Mouse (Mus musculus): ENCODE data around the gene 1700029H14Rik. TPM values are rescaled to one million over a fixed set of nuclear protein-coding genes. Genes with fewer than 3 reads are reported as not detected.
A peak's percentile ranks its signal among the peaks of the same experiment; 100 is the strongest.

1700029H14Rik gene
- polyA plus RNA-seq, 1 experiment: not detected

- TF ChIP-seq POLR2A (IDR thresholded peaks at IDR 0.05; ENCODE audit: borderline replicate concordance, low read depth, low read length) (no peak), CTCF (IDR thresholded peaks at IDR 0.05; ENCODE audit: low read depth, low read length) (no peak)
- H3K27ac ChIP-seq (ENCODE audit: insufficient read depth, low read depth, low read length): peak overlapping the region; percentile 62
- H3K4me1 ChIP-seq (ENCODE audit: control insufficient read depth, insufficient read depth, low read length): peaks cover 24% of the 10 kb centered on the region
- H3K4me3 ChIP-seq (ENCODE audit: insufficient read depth, low read length): no peak overlapping the region
Observed at GRCm38 (mm10) chr8:13530941-13531340, 31.3 kb downstream of the 1700029H14Rik start.

- TF ChIP-seq POLR2A (IDR thresholded peaks at IDR 0.05; ENCODE audit: borderline replicate concordance, low read depth, low read length) (no peak), CTCF (IDR thresholded peaks at IDR 0.05; ENCODE audit: low read depth, low read length) (no peak)
- H3K4me3 ChIP-seq (ENCODE audit: insufficient read depth, low read length): no peak overlapping the region
- peak overlapping the region; percentile 62 for H3K27ac ChIP-seq (ENCODE audit: insufficient read depth, low read depth, low read length)
- peaks cover 24% of the 10 kb centered on the region for H3K4me1 ChIP-seq (ENCODE audit: control insufficient read depth, insufficient read depth, low read length)
Observed at GRCm38 (mm10) chr8:13530401-13530800, 31.9 kb downstream of the 1700029H14Rik start.

GRCm38 (mm10) chr8:13529891-13530316 lies 32.4 kb downstream of the 1700029H14Rik start:
- Histone ChIP-seq H3K4me1 (ENCODE audit: control insufficient read depth, insufficient read depth, low read length) (peaks cover 24% of the 10 kb centered on the region), H3K4me3 (ENCODE audit: insufficient read depth, low read length) (no peak overlapping the region), H3K27ac (ENCODE audit: insufficient read depth, low read depth, low read length) (no peak overlapping the region)
- TF ChIP-seq CTCF (IDR thresholded peaks at IDR 0.05; ENCODE audit: low read depth, low read length) (no peak), POLR2A (IDR thresholded peaks at IDR 0.05; ENCODE audit: borderline replicate concordance, low read depth, low read length) (no peak)

GRCm38 (mm10) chr8:13529011-13529840 lies 33.0 kb downstream of the 1700029H14Rik start:
- Histone ChIP-seq H3K27ac (ENCODE audit: insufficient read depth, low read depth, low read length) (no peak overlapping the region), H3K4me1 (ENCODE audit: control insufficient read depth, insufficient read depth, low read length) (peaks cover 24% of the 10 kb centered on the region), H3K4me3 (ENCODE audit: insufficient read depth, low read length) (no peak overlapping the region)
- no peak for TF ChIP-seq CTCF (IDR thresholded peaks at IDR 0.05; ENCODE audit: low read depth, low read length)
- no peak for TF ChIP-seq POLR2A (IDR thresholded peaks at IDR 0.05; ENCODE audit: borderline replicate concordance, low read depth, low read length)

GRCm38 (mm10) chr8:13521392-13521791 lies 40.9 kb downstream of the 1700029H14Rik start:
- no peak overlapping the region for H3K27ac ChIP-seq (ENCODE audit: insufficient read depth, low read depth, low read length)
- no peaks in the 10 kb centered on the region for H3K4me1 ChIP-seq (ENCODE audit: control insufficient read depth, insufficient read depth, low read length)
- H3K4me3 ChIP-seq (ENCODE audit: insufficient read depth, low read length): no peak overlapping the region
- TF ChIP-seq CTCF (IDR thresholded peaks at IDR 0.05; ENCODE audit: low read depth, low read length) (no peak), POLR2A (IDR thresholded peaks at IDR 0.05; ENCODE audit: borderline replicate concordance, low read depth, low read length) (no peak)

GRCm38 (mm10) chr8:13520349-13520748 lies 41.9 kb downstream of the 1700029H14Rik start:
- Histone ChIP-seq H3K4me3 (ENCODE audit: insufficient read depth, low read length) (no peak overlapping the region), H3K4me1 (ENCODE audit: control insufficient read depth, insufficient read depth, low read length) (no peaks in the 10 kb centered on the region), H3K27ac (ENCODE audit: insufficient read depth, low read depth, low read length) (no peak overlapping the region)
- no peak for TF ChIP-seq POLR2A (IDR thresholded peaks at IDR 0.05; ENCODE audit: borderline replicate concordance, low read depth, low read length)
- no peak for TF ChIP-seq CTCF (IDR thresholded peaks at IDR 0.05; ENCODE audit: low read depth, low read length)

- no peaks in the 10 kb centered on the region for H3K4me1 ChIP-seq (ENCODE audit: control insufficient read depth, insufficient read depth, low read length)
- TF ChIP-seq CTCF (IDR thresholded peaks at IDR 0.05; ENCODE audit: low read depth, low read length): no peak
- no peak for TF ChIP-seq POLR2A (IDR thresholded peaks at IDR 0.05; ENCODE audit: borderline replicate concordance, low read depth, low read length)
- no peak overlapping the region for H3K27ac ChIP-seq (ENCODE audit: insufficient read depth, low read depth, low read length)
- H3K4me3 ChIP-seq (ENCODE audit: insufficient read depth, low read length): no peak overlapping the region
Observed at GRCm38 (mm10) chr8:13519503-13519902, 42.8 kb downstream of the 1700029H14Rik start.

GRCm38 (mm10) chr8:13517284-13517781 lies 44.9 kb downstream of the 1700029H14Rik start:
- no peak for TF ChIP-seq CTCF (IDR thresholded peaks at IDR 0.05; ENCODE audit: low read depth, low read length)
- no peak for TF ChIP-seq POLR2A (IDR thresholded peaks at IDR 0.05; ENCODE audit: borderline replicate concordance, low read depth, low read length)
- H3K4me1 ChIP-seq (ENCODE audit: control insufficient read depth, insufficient read depth, low read length): peaks cover 5% of the 10 kb centered on the region
- no peak overlapping the region for H3K27ac ChIP-seq (ENCODE audit: insufficient read depth, low read depth, low read length)
- H3K4me3 ChIP-seq (ENCODE audit: insufficient read depth, low read length): no peak overlapping the region

GRCm38 (mm10) chr8:13516728-13517127 lies 45.5 kb downstream of the 1700029H14Rik start:
- H3K4me1 ChIP-seq (ENCODE audit: control insufficient read depth, insufficient read depth, low read length): peaks cover 9% of the 10 kb centered on the region
- TF ChIP-seq POLR2A (IDR thresholded peaks at IDR 0.05; ENCODE audit: borderline replicate concordance, low read depth, low read length) (no peak), CTCF (IDR thresholded peaks at IDR 0.05; ENCODE audit: low read depth, low read length) (no peak)
- no peak overlapping the region for H3K4me3 ChIP-seq (ENCODE audit: insufficient read depth, low read length)
- no peak overlapping the region for H3K27ac ChIP-seq (ENCODE audit: insufficient read depth, low read depth, low read length)

GRCm38 (mm10) chr8:13516011-13516442 lies 46.2 kb downstream of the 1700029H14Rik start:
- no peak for TF ChIP-seq CTCF (IDR thresholded peaks at IDR 0.05; ENCODE audit: low read depth, low read length)
- Histone ChIP-seq H3K27ac (ENCODE audit: insufficient read depth, low read depth, low read length) (no peak overlapping the region), H3K4me1 (ENCODE audit: control insufficient read depth, insufficient read depth, low read length) (peaks cover 14% of the 10 kb centered on the region), H3K4me3 (ENCODE audit: insufficient read depth, low read length) (no peak overlapping the region)
